Mouse (Mus musculus): ENCODE measurements at regions not wholly inside any gene's neighbourhood (a gene's known extent, or its start where the extent isn't known, plus 50 kb on each side); places are given as distances from the start of the nearest gene placed in this dataset.

DNA sequence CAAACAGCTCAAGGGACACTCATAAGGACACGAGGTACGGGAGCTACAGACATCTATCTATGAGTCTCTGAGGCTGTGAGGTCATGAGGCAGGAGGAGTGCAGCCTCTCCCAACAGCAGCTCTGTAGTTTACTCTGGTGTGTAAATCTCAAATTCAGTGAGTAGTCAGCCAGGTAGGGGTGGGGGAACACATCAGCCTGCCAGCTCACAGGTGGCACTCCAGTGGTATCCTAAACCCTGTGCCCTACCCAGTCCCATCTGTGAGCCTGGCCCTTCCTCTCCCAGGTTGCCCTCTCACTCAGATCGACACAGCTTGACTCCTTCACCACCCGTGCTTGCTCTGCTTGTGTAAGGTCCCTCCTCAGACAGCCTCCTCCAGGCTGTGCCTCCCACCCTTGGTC, 202.2 kb downstream of the Sipa1l2 start:
- no peak for DNase-seq (ENCODE audit: low read depth, low spot score)

DNA sequence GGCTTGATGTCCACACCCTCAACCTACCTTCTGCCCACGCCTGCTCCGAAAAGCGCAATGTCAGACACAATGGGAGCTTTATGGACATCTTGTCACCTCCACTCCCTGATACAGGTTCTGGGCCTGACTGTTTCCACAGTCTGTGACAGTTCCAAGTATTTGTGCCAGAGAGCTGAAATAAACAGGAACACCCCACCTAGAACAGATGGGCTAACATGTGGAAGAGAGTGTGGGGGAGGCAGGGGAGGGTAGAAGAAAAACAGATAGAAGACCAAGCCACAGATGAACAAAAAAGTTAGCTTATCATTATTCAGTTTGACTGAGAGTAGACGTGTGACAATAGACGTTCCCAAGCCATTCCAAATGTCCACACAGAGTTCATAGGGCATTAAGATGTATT, 204.6 kb downstream of the Sipa1l2 start:
- no peak for DNase-seq (ENCODE audit: low read depth, low spot score)

DNA sequence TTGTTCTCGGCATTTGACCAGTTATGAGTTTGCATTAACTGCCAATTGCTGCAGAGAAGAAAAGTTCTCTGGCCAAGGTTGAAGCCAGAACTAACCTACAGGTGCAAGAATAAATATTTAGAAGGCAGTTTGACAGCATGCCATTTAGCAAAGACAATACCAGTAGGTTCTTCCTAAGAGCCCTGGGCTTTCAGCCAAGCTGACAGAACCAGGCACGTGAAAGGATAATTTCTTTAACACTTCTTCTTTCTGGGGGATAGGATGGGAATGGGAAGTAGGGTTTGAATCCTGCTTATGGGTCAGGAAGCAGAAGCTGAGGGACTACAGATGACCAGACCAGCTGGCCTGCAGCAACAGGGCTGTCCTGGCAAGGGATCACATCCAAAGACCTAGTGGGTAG, 210.2 kb downstream of the Sipa1l2 start:
- DNase-seq (ENCODE audit: low read depth, low spot score), result no peak

DNA sequence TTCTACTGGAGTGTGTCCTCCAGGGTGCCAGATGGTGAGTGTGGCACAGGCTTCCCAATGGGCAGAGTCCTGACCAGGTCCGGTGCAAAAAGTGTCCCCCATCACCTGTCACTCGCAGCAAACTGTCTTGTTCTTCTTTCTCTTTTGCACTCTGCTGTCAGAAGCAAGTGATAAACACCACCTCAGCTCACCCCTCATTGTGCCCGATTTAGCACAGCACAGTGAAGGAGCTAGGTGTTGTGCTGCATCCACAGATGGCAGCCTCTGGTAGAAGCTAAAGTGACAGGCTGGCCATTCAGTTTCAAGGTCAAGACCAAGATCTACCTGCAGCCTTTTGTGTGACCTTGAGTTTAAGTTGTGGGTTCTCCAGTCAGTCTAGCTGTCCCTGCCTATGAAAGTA, 211.8 kb downstream of the Sipa1l2 start:
- no peak for DNase-seq (ENCODE audit: low read depth, low spot score)

DNA sequence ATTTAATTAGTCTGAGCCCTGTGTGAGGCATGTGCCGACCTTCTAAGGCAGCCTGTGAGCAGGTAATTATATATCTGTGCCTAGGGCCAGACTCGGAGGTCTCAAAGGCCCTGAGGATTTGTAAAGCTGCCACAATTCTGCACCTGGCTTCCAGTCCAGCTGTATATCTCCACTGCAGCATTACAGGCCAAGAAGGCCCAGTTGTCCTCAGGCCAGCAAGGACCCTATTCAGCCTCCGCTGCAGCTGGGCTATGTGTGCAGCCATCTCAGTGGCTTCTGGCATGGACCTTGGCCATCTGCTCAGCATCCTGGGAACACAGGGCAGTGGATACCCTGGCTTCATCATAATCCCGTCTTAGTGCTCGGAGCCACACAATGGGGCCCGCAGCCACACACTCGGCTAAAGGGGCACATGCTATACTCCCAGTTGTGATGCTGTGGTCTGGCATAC, 214.5 kb downstream of the Sipa1l2 start:
- peak; percentile 53 for DNase-seq (ENCODE audit: low read depth, low spot score)

DNA sequence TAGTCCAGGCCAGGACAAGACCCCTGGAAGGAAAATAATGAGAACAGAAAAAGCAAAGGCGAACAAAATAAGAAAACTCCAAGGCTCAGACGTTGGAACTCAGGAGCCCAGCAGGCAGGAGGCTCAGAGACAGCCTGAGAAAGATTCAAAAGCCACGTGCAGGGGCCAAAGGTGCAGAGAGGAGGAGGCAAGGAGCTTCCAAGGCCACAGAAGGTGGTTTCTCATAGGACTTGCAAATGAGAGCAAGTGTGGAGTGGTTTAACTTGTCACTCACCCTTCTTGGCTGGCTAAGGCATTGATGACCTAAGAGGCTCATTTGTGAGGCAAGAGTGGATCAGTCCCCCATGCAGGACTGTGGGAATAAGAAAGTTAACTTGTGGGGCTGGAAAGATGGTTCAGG, 217.3 kb downstream of the Sipa1l2 start:
- DNase-seq (ENCODE audit: low read depth, low spot score), result no peak

DNA sequence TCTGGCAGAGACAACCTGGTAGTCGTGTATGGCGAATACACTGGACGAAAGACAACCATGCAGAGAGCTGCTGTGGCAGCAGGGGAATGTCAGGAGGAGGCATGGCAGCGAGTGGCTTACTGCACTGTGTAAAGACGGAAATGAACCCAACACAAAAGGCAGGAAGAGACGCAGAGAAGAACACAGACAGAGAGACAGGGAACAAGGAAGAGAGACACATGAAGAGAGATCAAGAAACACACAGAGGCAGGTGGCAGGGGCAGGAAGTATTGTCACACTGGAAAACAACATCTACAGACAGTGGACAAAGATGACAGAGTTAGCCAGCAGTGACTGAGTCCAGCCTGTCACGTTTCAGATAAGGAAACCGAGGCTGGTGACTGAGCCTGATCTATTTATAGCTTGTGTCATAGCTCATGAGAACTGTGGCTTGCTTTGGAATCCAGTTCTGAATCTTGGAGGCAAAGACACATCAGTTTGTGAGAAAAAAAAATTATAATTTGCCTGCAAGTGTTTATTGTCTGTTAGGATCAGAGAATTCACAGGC, 218.0 kb downstream of the Sipa1l2 start:
- no peak for DNase-seq (ENCODE audit: low read depth, low spot score)

DNA sequence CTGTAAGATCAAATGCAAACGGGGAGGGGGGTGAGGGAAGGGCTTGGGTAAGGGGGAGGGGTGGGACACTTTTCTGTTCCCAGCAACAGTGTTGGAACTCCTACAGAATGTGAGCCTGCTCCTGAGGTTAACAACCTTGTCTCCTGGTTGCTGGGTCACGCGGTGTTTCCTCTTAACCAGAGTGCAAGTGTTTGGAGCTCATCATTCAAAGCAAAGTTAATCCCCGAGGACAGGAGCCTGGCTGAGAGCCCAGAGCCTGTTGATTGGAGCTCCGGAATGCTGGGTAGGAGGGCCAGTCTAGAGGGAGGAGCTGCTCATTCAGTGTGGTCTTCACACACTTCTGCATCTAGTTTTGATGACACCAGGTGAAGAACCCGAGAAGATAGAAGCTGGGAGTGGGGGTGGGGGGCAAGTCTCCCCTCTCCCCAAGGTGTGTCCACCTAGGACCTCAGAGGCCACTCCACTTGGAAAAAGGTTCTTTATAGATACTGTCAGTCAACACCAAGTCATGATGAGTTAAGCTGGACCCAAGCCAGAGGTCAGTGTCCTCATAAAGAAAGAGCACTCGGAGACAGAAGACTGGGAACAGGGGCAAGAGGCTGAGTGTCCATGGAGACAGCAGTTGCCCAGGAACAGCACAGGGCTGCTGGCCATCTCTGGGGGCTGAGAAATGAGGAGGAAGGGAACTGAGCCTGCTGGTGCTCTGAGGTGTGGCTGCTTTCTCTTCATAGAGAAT, 220.2 kb downstream of the Sipa1l2 start:
- DNase-seq (ENCODE audit: low read depth, low spot score), result peak; percentile 57

DNA sequence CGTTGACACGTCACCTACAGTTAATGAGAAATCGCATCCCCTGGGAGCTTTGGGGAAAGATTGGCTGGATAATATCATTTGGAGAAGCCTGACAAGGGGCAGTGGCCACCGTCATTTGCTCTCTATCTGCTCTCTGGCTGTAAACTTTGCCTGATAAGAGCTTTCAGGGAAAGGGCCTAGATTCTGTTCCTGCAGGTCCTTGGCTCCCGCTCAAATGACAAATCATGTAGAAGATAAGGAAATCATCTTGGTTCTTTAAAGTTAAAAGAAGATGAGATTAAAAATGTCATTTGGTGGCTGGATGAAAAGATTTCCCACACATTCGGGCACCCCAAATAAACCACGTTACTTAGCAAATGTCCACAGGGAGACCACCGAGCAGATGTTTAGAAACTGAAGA, 223.4 kb downstream of the Sipa1l2 start:
- no peak for DNase-seq (ENCODE audit: low read depth, low spot score)

DNA sequence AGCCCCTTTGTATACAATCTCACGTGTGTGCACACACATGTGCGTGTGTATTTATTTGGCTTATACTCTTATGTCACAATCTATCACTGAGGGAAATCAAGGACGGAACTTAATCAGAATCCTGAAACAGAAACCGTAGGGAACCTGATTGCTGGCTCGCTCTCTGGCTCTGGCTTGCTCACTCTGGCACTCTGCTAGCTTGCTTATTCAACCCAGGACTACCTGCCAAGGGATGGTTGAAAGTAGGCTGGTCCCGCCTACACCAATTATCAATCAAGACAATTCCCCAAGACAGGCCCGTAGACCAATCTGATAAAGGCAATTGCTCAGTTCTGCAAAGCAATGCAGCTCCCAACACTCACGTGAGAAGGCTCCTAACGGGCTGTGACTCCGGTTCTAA, 224.0 kb downstream of the Sipa1l2 start:
- no peak for DNase-seq (ENCODE audit: low read depth, low spot score)

DNA sequence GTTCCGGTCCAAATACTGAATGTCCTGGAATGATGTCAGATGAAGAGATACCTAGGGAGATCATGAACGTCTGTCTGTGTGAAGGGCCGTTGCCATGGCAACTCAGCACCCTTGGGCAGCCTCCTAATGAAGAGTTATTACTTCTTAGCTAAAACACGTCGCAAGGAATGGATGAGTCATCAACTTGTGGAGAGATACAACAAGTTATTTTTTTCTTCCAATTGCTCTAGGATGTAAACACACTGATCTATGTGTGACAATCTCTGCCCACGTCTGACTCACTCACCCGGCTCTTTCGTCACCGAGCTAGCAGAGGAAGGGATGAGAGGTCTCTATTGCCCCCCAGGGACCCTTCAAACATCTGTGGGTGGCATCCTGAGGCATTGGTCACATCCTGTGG, 225.7 kb downstream of the Sipa1l2 start:
- no peak for DNase-seq (ENCODE audit: low read depth, low spot score)

DNA sequence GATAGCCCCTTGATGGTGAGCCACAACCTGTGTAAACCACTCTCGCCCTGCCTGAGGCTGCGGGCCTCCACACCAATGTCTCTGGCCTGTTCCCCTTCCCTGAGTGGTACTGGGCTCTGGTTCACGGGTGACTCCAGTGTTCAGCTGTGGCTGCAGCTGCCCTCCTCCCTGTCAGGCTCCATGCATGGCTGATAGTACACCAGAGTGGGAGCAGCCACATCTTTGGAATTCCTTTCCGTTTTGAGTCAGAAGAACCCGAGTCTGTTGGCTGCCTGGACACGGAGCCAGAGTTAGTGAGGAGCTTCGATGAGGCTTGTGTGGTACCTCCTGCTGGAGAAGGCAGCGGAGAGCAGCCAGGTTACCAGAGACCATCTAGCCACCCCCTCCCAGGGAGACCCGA, 227.1 kb downstream of the Sipa1l2 start:
- no peak for DNase-seq (ENCODE audit: low read depth, low spot score)

DNA sequence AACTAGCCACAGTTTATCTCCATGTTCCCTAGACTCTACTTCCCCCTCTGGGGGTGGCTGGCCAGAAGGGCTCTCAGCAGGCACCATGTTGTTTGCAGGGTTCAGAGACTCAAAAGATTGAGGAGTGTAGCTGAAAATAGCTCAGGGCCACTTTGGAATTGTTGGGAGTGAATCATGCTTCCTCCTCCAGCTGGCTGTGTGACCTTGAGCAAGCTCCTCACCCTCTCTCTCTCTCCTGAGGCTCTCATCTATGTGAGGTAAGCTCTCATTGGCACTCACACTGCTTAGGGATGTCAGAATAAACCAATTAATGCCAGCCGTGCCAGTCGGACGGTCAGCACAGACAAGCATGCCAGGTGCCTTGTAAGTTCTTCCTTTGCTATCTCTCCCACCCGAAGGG, 228.0 kb downstream of the Sipa1l2 start:
- DNase-seq (ENCODE audit: low read depth, low spot score), result no peak

DNA sequence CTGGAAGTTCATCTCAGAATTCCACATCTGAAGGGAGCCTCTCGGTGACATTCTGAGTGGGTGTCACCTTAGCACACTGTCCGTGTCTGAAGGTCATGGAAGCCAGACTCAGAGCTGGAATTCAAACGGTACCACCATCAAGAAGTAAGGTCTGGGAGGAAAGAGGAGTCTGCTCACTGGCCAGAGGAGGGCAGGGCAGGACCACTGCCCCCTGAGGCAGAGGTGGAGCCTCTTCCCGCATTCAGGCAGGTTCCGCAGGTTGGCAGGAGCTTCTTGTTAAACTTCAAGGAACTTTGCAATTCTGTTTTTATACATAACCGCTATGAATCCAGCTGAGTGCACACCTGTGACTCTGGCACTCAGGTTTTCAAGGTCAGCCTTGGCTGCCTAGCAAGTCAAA, 231.4 kb downstream of the Sipa1l2 start:
- DNase-seq (ENCODE audit: low read depth, low spot score), result peak; percentile 37

DNA sequence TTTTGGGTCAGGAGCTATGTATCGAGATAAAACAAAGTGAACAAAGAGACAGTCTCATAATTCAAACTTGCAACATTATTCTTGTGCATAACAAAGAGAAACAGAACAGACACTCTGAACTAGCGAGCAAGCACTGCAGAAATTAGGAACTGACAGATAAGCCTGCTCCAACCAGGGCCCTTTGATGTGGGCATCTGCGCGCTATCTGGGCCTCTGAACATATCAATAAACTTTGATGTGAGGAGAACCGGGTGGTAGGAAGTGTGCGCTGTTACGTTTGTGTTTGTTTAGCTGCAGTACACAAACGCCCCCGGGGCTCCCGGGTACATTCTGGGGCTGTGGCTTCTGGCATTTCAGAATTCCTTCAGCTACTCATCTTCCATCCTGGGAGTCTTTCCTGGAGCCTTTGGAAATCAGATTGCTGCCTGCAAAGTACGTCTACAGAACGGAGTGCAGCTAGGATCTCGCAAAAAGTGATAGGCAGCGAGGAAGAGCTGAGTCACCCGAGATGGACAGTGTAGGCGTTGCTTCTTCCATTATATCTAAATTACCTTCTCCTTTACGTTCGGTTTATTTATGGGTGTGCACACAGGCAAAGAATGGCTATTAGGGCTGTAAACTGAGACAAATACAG, 232.0 kb downstream of the Sipa1l2 start:
- no peak for DNase-seq (ENCODE audit: low read depth, low spot score)

DNA sequence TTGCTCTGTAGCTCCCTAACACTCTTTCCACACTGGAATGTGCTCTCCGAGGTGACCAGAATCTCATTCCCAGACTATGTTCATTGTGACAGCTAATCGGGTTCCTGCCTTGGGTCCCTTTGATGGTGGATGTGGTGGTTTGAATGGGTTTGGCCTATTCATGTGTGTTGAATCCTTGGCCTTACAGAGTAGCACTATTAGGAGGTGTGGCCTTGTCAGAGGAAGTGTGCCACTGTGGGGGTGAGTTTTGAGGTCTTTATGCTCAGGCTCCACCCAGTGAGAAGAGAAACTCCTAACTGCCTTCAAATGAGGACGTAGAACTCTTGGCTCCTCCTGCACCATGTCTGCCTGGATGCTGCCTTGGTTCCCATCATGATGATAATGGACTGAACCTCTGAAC, 232.8 kb downstream of the Sipa1l2 start:
- DNase-seq (ENCODE audit: low read depth, low spot score), result no peak

DNA sequence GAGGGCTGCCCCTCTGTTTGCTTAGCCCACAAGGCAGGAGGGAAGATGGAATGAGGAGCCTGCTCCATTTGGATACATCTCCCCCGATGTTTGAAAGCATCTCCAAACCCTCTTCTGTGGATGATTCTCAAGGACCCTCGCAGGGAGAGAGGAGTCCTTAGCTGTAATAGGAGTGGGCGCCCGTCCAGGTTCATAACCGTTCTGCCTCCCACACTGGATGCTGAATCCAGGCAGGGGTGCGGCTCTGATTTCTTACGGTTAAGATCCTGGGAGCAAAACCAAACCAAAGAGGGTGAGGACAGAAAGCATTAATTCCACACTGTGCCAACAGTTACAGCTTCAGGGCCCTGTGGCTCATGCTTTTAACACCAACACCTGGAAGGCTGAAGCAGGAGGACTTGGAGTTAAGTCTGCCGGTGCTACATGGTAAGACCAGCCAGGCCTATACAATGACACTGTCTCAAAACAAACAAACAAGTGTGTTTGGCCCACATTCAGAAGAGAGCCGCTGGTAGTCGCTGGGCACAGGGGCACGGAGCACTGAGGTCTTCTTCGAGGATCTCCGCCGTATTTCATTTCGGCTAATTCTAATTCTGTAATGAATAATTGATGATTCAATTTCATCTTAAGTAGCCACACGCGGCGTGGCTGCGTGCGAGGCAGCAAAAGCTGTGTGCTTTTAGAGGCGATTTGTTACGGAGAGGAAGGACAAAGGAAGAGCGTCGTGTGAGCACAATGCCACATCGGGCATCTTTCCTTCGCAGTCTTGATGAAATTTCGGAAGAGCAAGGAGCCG, 233.8 kb downstream of the Sipa1l2 start:
- no peak for DNase-seq (ENCODE audit: low read depth, low spot score)

DNA sequence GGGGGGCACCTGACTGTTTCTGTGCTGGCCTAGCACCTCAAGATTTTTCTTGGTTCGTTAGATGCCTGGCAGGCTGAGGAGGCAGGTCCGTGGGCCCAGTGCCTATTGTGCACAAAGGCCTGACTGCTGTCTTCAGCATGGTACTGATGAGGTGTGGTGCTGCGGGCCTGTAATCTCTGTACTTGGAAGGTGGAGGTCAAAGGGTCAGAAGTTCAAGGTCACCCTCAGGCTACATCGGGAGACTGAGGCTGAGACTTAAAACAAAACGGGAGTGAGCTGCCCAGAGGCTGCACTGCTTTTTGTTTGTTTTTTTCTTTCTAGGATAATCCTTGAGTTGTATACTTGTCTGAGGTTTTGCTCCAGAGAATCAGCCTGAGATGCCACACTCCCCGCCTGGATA, 234.4 kb downstream of the Sipa1l2 start:
- no peak for DNase-seq (ENCODE audit: low read depth, low spot score)

DNA sequence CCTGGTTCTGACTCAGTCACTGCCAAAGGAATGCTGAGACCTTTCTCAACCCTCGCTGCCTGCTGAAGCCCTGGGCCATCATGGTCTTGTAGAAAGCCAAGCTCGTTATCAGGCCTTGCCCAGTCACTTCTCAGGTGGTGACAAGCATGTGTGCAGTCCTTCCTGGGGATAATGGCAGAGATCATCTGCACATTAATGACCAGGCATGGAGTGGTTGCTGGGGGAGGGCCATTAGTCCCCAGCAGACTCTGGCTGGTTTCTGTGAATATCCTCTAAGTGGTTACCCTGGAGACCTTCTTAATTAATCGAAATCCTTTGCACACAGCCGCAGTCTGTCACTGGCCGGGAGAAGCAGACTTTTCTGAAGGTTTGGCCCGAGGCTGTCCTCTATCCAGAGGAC, 239.0 kb downstream of the Sipa1l2 start:
- no peak for DNase-seq (ENCODE audit: low read depth, low spot score)

DNA sequence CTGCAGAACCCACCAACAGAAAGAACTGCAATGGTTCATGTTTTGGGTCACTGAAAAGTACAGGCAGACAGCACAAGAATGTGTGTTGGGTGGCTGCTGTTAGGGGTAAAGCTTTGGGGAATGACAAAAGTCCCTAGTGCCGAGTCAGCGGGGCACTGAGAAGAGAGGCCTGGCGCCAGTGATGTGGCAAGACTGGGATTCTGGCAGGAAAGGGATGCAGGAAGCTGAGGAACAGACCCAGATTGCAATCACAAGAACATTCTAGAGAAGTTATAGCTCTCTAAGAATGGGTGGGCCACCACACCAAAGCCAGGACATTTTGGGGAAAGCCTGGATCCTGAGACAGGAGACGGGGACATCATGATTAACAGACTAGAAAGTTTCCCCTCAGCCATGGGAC, 241.0 kb downstream of the Sipa1l2 start:
- no peak for DNase-seq (ENCODE audit: low read depth, low spot score)

DNA sequence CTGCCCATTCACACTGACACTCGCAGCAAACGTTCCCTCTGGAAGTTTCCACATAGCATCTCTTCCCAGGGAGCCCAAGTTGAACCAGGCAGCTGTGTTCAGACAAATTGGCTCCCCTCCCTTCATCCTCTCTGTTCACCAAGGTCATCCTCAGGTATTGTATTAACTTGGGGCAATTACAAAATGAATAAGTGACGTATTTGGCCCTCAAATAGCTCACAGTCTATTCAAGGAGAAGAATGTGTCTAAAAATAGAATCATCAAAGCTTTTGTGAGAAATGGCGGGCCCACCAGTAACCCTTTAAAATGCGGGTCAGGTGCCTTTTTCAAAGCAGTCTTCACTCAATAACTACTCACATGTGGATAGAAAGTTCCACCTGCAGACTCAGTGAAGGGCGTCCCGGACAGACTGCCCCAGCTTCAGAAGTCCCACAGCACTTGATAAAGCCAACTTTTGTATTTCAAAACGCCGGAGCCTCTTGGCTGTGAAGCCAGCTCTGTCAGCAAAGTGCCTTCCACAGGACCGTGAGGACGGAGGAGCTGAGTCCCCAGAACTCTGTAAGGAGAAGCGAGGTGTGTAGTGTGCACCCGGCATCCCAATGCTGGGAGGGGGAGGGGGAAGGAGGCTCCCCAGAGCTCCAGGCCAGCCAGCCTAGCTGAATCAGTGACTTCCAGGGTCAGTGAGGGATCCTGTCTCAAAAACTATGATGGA, 241.9 kb downstream of the Sipa1l2 start:
- no peak for DNase-seq (ENCODE audit: low read depth, low spot score)

DNA sequence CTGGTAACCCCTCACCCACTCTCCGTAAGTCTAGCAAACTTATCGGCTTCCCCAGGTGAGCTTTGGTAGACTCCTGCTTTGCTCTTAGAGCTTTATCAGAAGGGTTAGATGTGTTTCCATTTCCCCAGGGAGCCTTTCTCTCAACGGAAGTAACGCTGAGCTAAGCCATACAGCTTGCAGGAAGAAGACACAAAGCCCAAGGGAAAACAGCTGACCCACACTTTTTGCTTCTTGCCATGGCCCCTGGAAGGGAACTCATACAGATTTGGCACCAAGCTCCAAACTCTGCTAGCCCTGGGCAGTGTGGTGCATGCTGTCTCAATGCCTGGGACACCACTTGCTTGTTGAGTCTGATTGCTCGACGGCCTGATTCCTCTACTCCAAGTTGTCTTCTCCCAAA, 242.6 kb downstream of the Sipa1l2 start:
- no peak for DNase-seq (ENCODE audit: low read depth, low spot score)
